Mouse (Mus musculus): ENCODE results near the gene Mmp21.
"Not testable (repeated sequence)": the region's sequence is repeated elsewhere in the genome, so short reads cannot be mapped to it uniquely, and the experiment has no call there.

Mmp21 gene

DNA sequence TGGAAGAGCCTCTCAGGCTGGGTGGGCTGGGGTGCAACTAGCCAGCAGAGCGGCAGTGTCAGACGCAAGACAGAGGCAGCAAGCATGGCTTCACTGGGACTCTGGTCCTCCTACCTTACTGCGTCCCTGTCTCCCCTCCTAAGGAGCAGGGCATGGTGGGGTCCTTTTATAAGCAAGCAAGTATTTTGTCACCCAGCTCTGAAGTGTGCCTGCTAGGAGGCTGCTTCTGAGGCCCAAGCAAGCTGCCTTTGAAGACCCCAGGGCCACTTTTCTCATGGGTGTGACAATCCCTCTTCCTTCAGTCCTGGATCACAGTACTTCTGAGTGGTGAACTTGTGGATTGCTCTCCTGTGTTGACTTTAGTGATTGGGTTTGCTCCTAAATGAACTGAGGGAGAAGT, at the start of gene Mmp21:
Mmp21 (minus strand) TSS at position 101 of the 400 bp plus-strand sequence.
- DNase-seq = no peak

- no peak for DNase-seq
These were observed 49.5 kb upstream of the Mmp21 start for GRCm38 (mm10) chr7:133729351-133729750.

GRCm38 (mm10) chr7:133727027-133727426, 47.2 kb upstream of the Mmp21 start:
- no peak for DNase-seq

DNA sequence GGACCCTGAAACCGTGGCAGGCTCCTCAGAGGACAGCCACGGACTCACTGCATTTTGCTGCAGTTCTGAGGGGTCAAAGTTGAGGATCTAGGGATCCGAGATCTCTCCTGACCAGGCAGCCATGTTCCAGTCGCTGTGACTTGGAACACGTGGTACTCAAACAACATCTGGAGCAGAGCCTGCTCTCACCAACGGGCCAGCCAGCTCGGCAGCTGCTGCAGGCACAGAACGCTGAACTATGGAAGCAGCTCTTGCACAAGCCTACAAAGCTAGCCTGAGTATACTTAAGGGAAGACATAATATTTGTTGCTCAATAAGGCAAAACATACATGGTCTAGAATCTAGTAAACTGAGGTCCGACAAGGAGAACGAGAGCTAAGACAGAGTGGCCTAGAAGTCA, 45.7 kb upstream of the Mmp21 start:
- no peak for DNase-seq

DNA sequence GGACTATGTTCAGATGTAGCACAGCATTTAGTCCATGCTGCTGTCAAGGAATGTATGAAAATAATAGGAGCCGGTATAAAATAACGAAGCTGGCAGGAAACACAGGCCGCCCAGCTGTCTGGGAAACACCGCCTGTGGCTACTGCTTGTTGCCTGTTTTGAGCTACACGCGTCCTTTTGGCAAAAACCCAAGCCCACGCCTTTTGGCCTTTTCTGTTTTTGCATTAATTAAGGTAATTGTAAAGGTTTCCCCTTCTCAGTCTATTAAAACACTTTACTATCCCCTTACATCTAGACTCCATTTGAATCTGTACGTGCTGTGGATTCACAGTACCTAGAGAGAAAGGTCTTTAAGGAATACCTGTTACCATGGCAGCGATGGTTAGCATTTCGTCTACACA, 45.0 kb upstream of the Mmp21 start:
- no peak for DNase-seq

DNA sequence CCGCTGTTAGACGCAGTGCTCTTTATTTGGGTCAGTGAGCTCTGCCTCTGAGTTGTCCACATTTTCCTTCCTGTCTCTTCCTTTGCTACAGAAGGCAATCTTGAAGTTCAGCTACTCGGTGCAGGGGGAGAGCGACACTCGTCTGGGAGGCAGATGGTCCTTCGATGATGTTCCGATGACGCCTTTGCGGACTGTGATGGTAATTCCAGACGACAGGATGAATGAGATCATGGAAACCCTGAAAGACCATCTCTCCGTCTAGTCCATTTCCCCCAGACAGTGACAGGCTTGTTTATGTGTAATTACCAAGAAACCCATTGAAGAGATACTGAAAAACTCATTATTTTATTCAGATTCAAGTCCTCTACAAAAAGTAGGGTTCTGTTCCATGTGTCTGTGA, 40.8 kb upstream of the Mmp21 start:
- DNase-seq = no peak

- no peak for DNase-seq
These were observed 38.7 kb upstream of the Mmp21 start for GRCm38 (mm10) chr7:133718580-133718979.

GRCm38 (mm10) chr7:133715387-133715786, 35.5 kb upstream of the Mmp21 start:
- no peak for DNase-seq

DNA sequence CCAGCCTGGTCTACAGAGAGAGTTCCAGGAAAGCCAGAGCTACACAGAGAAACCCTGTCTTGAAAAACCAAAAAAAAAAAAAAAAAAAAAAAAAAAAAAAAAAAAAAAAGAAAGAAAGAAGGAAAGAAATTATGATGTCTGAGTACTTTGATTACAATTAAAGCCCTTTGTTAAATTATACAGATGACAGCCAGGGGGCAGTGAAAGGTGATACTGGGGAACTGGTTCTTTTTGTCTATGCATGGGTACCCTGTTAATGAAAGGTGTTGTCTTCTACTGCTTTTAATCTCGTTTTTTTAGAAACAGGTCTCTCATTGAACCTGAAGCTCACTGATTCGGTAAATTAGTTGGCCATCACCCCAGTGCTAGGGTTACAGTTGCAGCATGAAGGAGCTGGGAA, 27.4 kb upstream of the Mmp21 start:
- no peak for DNase-seq

- DNase-seq = no peak
These were observed 24.0 kb upstream of the Mmp21 start for GRCm38 (mm10) chr7:133703906-133704305.

DNA sequence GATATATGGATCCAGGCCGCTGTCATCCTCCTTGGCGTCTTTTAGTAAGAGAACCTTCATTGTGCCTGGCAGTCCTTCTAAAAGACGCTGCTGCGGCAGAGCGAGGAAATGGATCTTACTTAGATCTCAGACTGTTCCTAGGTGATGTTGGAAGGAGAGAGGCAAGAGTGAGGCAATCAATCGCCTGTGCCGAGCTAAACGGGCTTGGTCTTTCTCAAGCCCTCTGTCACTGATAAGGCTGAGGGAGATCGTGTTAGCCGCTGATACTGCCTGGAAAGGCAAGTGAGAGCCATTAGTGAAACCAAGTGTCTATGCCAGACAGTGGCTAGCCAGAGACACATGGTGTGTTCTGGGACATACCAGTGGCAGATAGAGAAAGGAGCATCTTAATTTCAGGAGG, 22.5 kb upstream of the Mmp21 start:
- DNase-seq = no peak

GRCm38 (mm10) chr7:133701366-133701765, 21.5 kb upstream of the Mmp21 start:
- DNase-seq = no peak

DNA sequence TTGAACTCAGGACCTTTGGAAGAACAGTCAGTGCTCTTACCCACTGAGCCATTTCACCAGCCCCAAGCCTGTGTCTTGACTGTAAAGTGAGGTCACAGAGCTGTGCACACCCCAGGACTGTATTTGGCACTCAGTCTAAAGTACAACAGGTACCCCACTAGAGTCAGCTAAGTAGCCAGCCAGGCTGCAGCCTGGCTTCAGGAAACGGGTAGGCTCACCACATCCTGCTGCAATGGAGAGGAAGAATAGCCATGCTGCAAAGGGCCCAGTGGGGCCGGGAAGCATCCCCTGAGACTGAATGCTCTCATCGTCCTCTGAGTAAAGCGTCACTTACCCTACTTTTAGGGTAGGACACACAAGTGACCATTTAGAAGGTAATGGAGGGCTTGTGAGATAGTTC, 20.0 kb upstream of the Mmp21 start:
- DNase-seq = no peak

DNA sequence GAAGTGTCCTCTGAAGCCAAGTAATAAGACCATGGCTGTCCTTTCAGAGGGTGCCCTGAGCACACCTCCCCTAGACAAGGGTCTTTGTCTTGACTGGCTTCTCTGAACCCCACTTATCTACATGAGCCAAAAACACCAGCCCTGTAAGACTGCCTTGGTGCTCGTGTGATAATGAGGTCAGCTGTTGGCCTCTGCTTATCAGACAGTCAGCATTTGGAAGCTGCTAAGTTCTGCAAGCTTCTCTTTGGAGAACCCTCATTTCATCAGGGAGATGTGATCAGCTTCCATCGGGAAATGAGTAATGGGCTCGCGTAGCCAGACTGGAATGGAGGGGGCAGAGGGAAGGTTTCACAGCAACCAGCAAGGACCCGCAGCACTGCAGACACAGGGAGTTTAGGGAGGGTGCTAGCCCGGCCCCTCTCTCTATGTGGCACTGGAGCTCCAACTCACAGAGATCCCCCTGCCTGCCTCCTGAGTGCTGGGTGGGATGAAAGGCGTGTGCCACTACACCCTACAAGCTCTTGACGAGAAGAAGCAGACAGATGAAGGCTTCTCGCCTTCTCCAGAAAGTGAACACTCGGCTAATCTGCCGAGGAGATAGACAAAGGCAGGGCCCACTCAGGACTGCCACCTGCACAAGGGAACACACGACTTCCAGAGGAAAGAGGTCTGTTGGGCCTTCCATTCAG, 18.3 kb upstream of the Mmp21 start:
- DNase-seq = no peak

DNA sequence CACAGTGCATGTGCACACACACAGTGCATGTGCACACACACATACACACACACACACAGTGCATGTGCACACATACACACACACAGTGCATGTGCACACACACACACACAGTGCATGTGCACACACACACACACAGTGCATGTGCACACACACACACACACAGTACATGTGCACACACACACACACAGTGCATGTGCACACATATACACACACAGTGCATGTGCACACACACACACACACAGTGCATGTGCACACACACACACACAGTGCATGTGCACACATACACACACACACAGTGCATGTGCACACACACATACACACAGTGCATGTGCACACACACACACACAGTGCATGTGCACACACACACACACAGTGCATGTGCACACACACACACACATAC, 5.8 kb upstream of the Mmp21 start:
- DNase-seq = not testable (repeated sequence)

DNA sequence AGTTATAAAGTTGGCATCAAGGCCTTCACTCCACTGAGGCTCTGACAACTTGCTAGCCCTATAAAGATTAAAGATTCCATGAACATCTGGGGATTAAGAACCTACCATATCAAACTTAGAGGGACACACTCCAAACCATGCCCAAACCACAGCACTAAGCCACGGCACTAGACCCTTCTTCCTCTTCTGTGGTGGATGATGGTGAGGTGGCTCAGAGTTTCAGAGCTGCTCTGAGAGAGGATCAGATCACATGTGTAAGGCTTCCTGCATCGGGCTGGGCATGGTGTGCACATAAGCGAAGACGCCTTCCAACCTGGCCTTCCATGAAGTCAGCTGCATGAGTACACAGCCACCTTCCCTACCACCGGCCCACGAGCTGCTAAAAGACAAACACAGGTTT, 4.8 kb upstream of the Mmp21 start:
- no peak for DNase-seq

GRCm38 (mm10) chr7:133684110-133684509, 4.2 kb upstream of the Mmp21 start:
- no peak for DNase-seq

GRCm38 (mm10) chr7:133683626-133684025, 3.8 kb upstream of the Mmp21 start:
- DNase-seq = no peak

- DNase-seq = no peak
These were observed 422 bp downstream of the Mmp21 start for GRCm38 (mm10) chr7:133679439-133679838.

- DNase-seq = no peak
These were observed 1.1 kb downstream of the Mmp21 start for GRCm38 (mm10) chr7:133678716-133679115.

- DNase-seq = no peak
These were observed 3.9 kb downstream of the Mmp21 start for GRCm38 (mm10) chr7:133676002-133676401.

DNA sequence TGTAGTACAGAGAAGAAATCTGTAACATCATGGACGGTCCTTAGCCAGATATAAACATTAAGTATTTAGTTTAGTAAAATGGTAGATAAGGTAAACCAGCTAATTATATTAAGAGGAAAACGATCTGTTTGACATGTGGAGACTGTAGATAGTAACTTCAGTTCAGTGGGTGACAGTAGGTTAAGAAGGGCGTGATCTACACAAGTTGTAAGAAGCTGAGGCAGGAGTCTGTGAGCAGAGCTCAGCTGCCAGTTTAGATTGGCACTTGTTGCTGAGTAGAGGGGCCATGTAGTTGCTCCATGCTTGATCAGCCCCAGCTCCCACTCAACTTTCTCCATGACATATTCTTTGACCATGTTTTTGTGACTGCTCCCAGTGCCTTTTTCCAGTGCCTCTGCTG, 9.0 kb downstream of the Mmp21 start:
- DNase-seq = no peak

DNA sequence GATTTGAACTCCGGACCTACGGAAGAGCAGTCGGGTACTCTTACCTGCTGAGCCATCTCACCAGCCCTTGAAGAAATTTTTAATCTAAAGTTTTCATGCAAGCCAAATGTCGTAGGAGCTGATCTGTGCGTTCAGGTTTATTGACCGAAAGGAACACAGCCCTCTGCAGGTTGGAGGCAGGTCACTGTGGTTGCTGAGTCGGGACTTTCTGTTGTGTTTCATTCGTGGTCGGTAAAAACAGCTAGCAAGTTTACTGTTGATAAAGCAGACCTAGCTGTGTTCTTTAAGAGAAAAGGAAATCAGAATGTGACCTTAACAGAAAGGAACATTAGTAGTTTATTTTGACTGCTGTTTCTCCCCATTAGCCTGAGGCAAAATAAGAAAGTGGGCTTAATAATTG, 9.9 kb downstream of the Mmp21 start:
- DNase-seq = no peak

DNA sequence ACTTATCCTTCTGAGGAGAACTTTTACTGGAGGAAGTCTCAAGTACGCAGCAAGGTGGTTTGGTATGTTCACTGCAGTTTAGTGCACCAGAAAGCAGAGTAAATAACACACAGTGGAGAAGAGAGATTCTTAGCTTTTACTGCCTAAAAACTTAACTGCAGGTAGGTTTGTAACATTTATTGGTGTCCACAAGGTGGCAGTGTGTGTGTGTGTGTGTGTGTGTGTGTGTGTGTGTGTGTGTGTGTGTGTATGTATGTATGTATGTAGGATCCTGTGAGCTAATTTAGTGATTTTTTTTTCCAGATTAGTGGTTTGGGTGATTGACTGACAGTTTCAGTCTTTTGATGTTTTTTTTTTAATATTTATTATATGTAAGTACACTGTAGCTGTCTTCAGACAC, 10.8 kb downstream of the Mmp21 start:
- no peak for DNase-seq

- DNase-seq = no peak
These were observed 17.4 kb downstream of the Mmp21 start for GRCm38 (mm10) chr7:133662467-133662866.

All from thymus, adult 18-20 months (tissue).